Mouse (Mus musculus): ENCODE data around the gene Acer3. TPM values are rescaled to one million over a fixed set of nuclear protein-coding genes. Genes with fewer than 3 reads are reported as not detected.
"Not testable (repeated sequence)": the region's sequence is repeated elsewhere in the genome, so short reads cannot be mapped to it uniquely, and the experiment has no call there.

Acer3 gene
- polyA plus RNA-seq, 1 experiment from 2014 or later: 29.4 TPM

GRCm38 (mm10) chr7:98310266-98310665, 10.7 kb downstream of the Acer3 start:
- WGBS: 46% methylated on average over 6 of the region's 6 CpGs
- Histone ChIP-seq H3K36me3 (ENCODE audit: control insufficient read depth, insufficient read depth, low read length) (no peaks in the 10 kb centered on the region), H3K4me2 (ENCODE audit: low read depth, low read length) (no peak overlapping the region), H3K27ac (ENCODE audit: low read length) (no peak overlapping the region), H3K4me3 (ENCODE audit: low read length) (no peak overlapping the region), H3K27me3 (ENCODE audit: control insufficient read depth, insufficient read depth, low read depth, low read length) (no peaks in the 10 kb centered on the region), H3K4me1 (replicated peaks; ENCODE audit: control insufficient read depth, insufficient read depth, low read length) (peaks cover 3% of the 10 kb centered on the region), H3K9me3 (ENCODE audit: control insufficient read depth, low read length) (no peaks in the 10 kb centered on the region), H3K9ac (ENCODE audit: low read length) (no peak overlapping the region)
- no peak for ATAC-seq (ENCODE audit: low read depth)

- H3K36me3 ChIP-seq (ENCODE audit: control insufficient read depth, insufficient read depth, low read length): no peaks in the 10 kb centered on the region
- H3K4me1 ChIP-seq (replicated peaks; ENCODE audit: control insufficient read depth, insufficient read depth, low read length): peaks cover 3% of the 10 kb centered on the region
- H3K4me2 ChIP-seq (ENCODE audit: low read depth, low read length): peak overlapping the region; percentile 87
- peak overlapping the region; percentile 59 for H3K27ac ChIP-seq (ENCODE audit: low read length)
- H3K27me3 ChIP-seq (ENCODE audit: control insufficient read depth, insufficient read depth, low read depth, low read length): no peaks in the 10 kb centered on the region
- under 1% methylated on average over 53 of the region's 53 CpGs for WGBS
- peak; percentile 100 for ATAC-seq (ENCODE audit: low read depth)
- no peaks in the 10 kb centered on the region for H3K9me3 ChIP-seq (ENCODE audit: control insufficient read depth, low read length)
- peak overlapping the region; percentile 90 for H3K9ac ChIP-seq (ENCODE audit: low read length)
- H3K4me3 ChIP-seq (ENCODE audit: low read length): peak overlapping the region; percentile 85
Observed at GRCm38 (mm10) chr7:98309219-98310030, 11.6 kb downstream of the Acer3 start.

GRCm38 (mm10) chr7:98308607-98309218, 12.3 kb downstream of the Acer3 start:
- H3K9ac ChIP-seq (ENCODE audit: low read length): peak overlapping the region; percentile 90

GRCm38 (mm10) chr7:98307921-98308606, 12.9 kb downstream of the Acer3 start:
- peak overlapping the region; percentile 90 for H3K9ac ChIP-seq (ENCODE audit: low read length)
- no peaks in the 10 kb centered on the region for H3K36me3 ChIP-seq (ENCODE audit: control insufficient read depth, insufficient read depth, low read length)
- ATAC-seq (ENCODE audit: low read depth): no peak
- H3K4me1 ChIP-seq (replicated peaks; ENCODE audit: control insufficient read depth, insufficient read depth, low read length): peaks cover 3% of the 10 kb centered on the region
- H3K27ac ChIP-seq (ENCODE audit: low read length): no peak overlapping the region
- peak overlapping the region; percentile 85 for H3K4me3 ChIP-seq (ENCODE audit: low read length)
- 38% methylated on average over 9 of the region's 9 CpGs for WGBS
- peak overlapping the region; percentile 87 for H3K4me2 ChIP-seq (ENCODE audit: low read depth, low read length)
- H3K27me3 ChIP-seq (ENCODE audit: control insufficient read depth, insufficient read depth, low read depth, low read length): no peaks in the 10 kb centered on the region
- no peaks in the 10 kb centered on the region for H3K9me3 ChIP-seq (ENCODE audit: control insufficient read depth, low read length)

More at GRCm38 (mm10) chr7:98308607-98309218, 12.3 kb downstream of the Acer3 start:
- Histone ChIP-seq H3K27me3 (ENCODE audit: control insufficient read depth, insufficient read depth, low read depth, low read length) (no peaks in the 10 kb centered on the region), H3K4me3 (ENCODE audit: low read length) (peak overlapping the region; percentile 85), H3K9me3 (ENCODE audit: control insufficient read depth, low read length) (no peaks in the 10 kb centered on the region), H3K4me2 (ENCODE audit: low read depth, low read length) (peak overlapping the region; percentile 87), H3K27ac (ENCODE audit: low read length) (peak overlapping the region; percentile 59; the same call in 1 of the 2 replicates), H3K4me1 (replicated peaks; ENCODE audit: control insufficient read depth, insufficient read depth, low read length) (peaks cover 3% of the 10 kb centered on the region), H3K36me3 (ENCODE audit: control insufficient read depth, insufficient read depth, low read length) (no peaks in the 10 kb centered on the region)
- WGBS: under 1% methylated on average over 18 of the region's 33 CpGs
- peak; percentile 59 for ATAC-seq (ENCODE audit: low read depth)

- Histone ChIP-seq H3K27ac (ENCODE audit: low read length) (no peak overlapping the region), H3K4me1 (replicated peaks; ENCODE audit: control insufficient read depth, insufficient read depth, low read length) (peaks cover 3% of the 10 kb centered on the region), H3K9me3 (ENCODE audit: control insufficient read depth, low read length) (no peaks in the 10 kb centered on the region), H3K4me2 (ENCODE audit: low read depth, low read length) (no peak overlapping the region), H3K36me3 (ENCODE audit: control insufficient read depth, insufficient read depth, low read length) (no peaks in the 10 kb centered on the region), H3K9ac (ENCODE audit: low read length) (no peak overlapping the region), H3K27me3 (ENCODE audit: control insufficient read depth, insufficient read depth, low read depth, low read length) (no peaks in the 10 kb centered on the region), H3K4me3 (ENCODE audit: low read length) (no peak overlapping the region)
- no peak for ATAC-seq (ENCODE audit: low read depth)
- WGBS: 94% methylated on average over 2 of the region's 2 CpGs
Observed at GRCm38 (mm10) chr7:98307411-98307810, 13.6 kb downstream of the Acer3 start.

GRCm38 (mm10) chr7:98292901-98293300, 28.1 kb downstream of the Acer3 start:
- Histone ChIP-seq H3K9me3 (ENCODE audit: control insufficient read depth, low read length) (no peaks in the 10 kb centered on the region), H3K27me3 (ENCODE audit: control insufficient read depth, insufficient read depth, low read depth, low read length) (no peaks in the 10 kb centered on the region), H3K9ac (ENCODE audit: low read length) (no peak overlapping the region), H3K4me1 (replicated peaks; ENCODE audit: control insufficient read depth, insufficient read depth, low read length) (no peaks in the 10 kb centered on the region), H3K27ac (ENCODE audit: low read length) (no peak overlapping the region), H3K4me3 (ENCODE audit: low read length) (no peak overlapping the region), H3K36me3 (ENCODE audit: control insufficient read depth, insufficient read depth, low read length) (no peaks in the 10 kb centered on the region), H3K4me2 (ENCODE audit: low read depth, low read length) (no peak overlapping the region)
- no peak for ATAC-seq (ENCODE audit: low read depth)
- WGBS: 80% methylated on average over 1 of the region's 1 CpGs

- H3K9me3 ChIP-seq (ENCODE audit: control insufficient read depth, low read length): no peaks in the 10 kb centered on the region
- H3K4me3 ChIP-seq (ENCODE audit: low read length): no peak overlapping the region
- no peaks in the 10 kb centered on the region for H3K36me3 ChIP-seq (ENCODE audit: control insufficient read depth, insufficient read depth, low read length)
- H3K27me3 ChIP-seq (ENCODE audit: control insufficient read depth, insufficient read depth, low read depth, low read length): no peaks in the 10 kb centered on the region
- no peak overlapping the region for H3K27ac ChIP-seq (ENCODE audit: low read length)
- H3K4me2 ChIP-seq (ENCODE audit: low read depth, low read length): no peak overlapping the region
- ATAC-seq (ENCODE audit: low read depth): no peak
- 43% methylated on average over 3 of the region's 3 CpGs for WGBS
- no peak overlapping the region for H3K9ac ChIP-seq (ENCODE audit: low read length)
- no peaks in the 10 kb centered on the region for H3K4me1 ChIP-seq (replicated peaks; ENCODE audit: control insufficient read depth, insufficient read depth, low read length)
Observed at GRCm38 (mm10) chr7:98289585-98289984, 31.4 kb downstream of the Acer3 start.

- H3K27me3 ChIP-seq (ENCODE audit: control insufficient read depth, insufficient read depth, low read depth, low read length): no peaks in the 10 kb centered on the region
- H3K27ac ChIP-seq (ENCODE audit: low read length): no peak overlapping the region
- H3K4me2 ChIP-seq (ENCODE audit: low read depth, low read length): no peak overlapping the region
- H3K4me1 ChIP-seq (replicated peaks; ENCODE audit: control insufficient read depth, insufficient read depth, low read length): no peaks in the 10 kb centered on the region
- ATAC-seq (ENCODE audit: low read depth): no peak
- H3K9me3 ChIP-seq (ENCODE audit: control insufficient read depth, low read length): no peaks in the 10 kb centered on the region
- no peaks in the 10 kb centered on the region for H3K36me3 ChIP-seq (ENCODE audit: control insufficient read depth, insufficient read depth, low read length)
- no peak overlapping the region for H3K9ac ChIP-seq (ENCODE audit: low read length)
- no peak overlapping the region for H3K4me3 ChIP-seq (ENCODE audit: low read length)
Observed at GRCm38 (mm10) chr7:98276263-98276662, 44.7 kb downstream of the Acer3 start.

GRCm38 (mm10) chr7:98268166-98268565, 52.8 kb downstream of the Acer3 start:
- ATAC-seq (ENCODE audit: low read depth); H3K27ac ChIP-seq (ENCODE audit: low read length); H3K9me3 ChIP-seq (ENCODE audit: control insufficient read depth, low read length); H3K27me3 ChIP-seq (ENCODE audit: control insufficient read depth, insufficient read depth, low read depth, low read length); H3K36me3 ChIP-seq (ENCODE audit: control insufficient read depth, insufficient read depth, low read length); H3K4me1 ChIP-seq (replicated peaks; ENCODE audit: control insufficient read depth, insufficient read depth, low read length): not testable (repeated sequence)
- Histone ChIP-seq H3K4me2 (ENCODE audit: low read depth, low read length) (peak overlapping the region; percentile 50), H3K9ac (ENCODE audit: low read length) (peak overlapping the region; percentile 39; the same call in 1 of the 2 replicates), H3K4me3 (ENCODE audit: low read length) (peak overlapping the region; percentile 32)
- WGBS: 27% methylated on average over 15 of the region's 15 CpGs

Measured in lung, embryonic 16.5 days (tissue).